Mouse (Mus musculus): ENCODE measurements around the gene Cnfn.

Cnfn gene

DNA sequence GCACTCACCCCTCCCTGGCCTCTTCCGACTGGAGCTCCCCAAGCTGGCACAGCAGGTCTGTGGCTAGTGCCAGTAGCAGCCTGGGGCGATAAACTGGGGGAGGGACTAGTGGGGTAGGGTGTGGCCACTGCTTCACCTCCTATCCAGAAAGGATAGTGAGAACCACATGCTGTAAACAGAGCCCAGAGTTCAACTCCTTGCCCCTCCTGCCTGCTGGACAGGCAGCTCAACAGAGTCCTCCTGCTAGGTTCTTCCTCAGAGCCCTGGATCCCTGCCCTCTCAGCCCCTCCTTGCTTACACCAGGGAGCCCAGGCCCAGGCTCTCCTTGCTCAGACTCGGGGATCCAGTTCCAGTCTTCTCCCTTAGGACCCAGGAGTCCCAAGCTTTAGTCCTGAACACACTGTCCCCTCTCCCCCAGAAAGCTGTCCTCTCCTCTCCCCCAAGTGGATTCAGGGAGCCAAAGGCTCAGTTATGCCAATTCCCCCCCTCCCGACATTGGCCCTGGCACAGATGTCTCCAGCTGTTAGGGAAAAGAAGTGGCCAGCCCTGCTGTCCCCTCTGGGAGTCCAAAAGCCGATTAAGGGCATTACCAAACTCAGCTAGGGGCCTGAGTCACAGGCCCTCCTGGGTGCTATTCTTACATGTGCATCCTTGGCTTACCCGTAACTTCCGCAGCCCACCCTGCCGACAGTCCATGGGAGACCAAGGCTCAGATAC, 20.7 kb upstream of the Cnfn start:
- DNase-seq = peak; percentile 85

DNA sequence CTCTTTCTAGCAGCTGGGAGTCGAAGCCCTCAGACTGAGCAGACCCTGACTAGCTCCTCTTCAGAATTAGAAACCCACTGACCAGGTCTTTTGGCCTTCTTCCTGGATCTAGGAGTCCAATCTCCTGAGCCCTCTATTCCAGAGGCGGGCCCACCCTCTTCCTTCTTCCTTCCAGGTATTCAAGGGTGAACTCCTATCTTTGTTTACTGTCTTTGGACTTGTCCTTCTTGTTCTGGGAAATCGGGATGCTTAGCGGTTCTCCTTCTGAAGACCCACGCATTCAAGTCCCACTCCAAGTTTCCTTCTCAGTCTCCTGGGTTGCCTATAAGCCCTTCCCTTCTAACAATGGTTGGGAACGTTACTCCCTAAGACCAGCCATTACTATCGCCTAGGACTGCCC, 19.4 kb upstream of the Cnfn start:
- DNase-seq = no peak

- no peak for DNase-seq
These were observed 18.4 kb upstream of the Cnfn start for GRCm38 (mm10) chr7:25387811-25388440.

- peak; percentile 93 for DNase-seq
These were observed 16.5 kb upstream of the Cnfn start for GRCm38 (mm10) chr7:25385850-25386555.

DNA sequence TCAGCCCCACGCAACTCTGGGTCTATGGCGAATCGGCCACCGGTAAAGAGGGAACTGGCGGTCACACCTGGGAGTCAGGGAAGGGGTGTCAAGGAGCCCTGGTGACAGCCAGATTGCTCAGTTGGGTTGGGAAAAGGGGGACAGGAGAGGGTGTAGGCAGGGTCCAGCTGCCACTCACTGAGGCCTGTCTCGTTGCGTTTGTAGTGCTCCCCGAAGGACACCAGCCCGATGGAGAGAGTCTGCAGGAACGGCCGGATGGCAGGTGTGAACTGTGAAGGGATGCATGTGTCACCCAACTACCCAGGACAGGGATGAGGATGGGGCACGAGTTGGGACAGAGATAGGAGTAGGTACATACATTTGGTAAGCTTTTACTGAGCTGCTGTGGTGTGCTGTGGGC, 15.7 kb upstream of the Cnfn start:
- no peak for DNase-seq

GRCm38 (mm10) chr7:25384818-25385217, 15.3 kb upstream of the Cnfn start:
- DNase-seq = no peak

DNA sequence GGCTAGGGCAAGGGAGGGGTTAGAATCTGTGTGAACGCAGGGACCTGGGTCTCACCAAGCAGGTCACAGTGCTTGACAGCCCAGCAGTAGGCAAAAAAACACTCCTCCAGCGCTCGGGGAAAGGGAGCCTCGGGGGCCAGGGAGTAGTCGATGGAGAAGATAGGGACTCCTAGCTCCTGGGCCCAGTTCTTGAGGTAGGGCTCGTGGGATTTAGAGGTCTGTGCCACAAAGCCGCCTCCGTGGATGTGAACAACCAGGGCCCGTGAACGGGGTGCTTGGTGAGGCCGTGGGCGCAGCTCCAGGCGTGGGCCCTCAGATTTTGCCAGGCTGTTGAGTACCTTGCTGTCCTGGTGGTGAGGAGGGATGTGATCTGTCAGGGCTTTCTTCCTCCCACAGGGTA, 14.8 kb upstream of the Cnfn start:
- DNase-seq = no peak

GRCm38 (mm10) chr7:25383891-25384290, 14.4 kb upstream of the Cnfn start:
- DNase-seq = no peak

DNA sequence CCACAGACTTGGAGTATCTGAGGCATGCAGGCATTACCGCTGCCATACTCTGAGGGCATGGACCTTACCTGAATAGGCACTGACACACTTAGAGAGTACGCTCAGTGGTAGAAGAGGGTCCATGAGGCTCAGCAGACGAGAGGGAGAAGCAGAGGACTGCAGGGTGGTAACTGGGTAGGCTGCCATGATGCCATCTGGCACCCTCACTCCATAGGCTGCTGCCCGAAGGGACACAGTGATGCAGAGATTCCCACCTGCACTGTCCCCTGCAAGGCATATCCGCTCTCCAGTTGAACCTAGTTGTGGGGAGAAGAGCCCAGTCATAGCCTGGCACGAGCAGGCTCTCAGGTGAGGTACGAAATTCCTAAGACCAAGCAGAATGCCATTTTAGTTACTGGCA, 13.9 kb upstream of the Cnfn start:
- no peak for DNase-seq

DNA sequence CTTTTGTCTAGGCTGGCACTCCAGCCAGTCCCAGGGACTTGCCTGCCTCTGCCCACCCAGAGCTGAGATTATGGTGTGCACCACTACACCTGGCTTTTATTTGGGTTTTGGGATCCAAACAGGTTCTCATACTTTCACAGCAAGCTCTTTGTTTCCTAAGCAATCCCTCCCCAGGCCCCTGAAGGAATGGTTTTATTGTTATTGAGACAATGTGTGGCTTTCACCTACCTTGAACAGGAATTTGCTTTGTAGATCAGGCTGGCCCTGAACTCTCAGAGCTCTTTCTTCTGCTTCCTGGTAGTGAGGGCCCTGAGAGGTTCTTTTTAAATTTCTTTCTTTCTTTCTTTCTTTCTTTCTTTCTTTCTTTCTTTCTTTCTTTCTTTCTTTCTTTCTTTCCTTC, 13.0 kb upstream of the Cnfn start:
- no peak for DNase-seq

GRCm38 (mm10) chr7:25381284-25381680, 11.8 kb upstream of the Cnfn start:
- no peak for DNase-seq

- DNase-seq = no peak
These were observed 11.1 kb upstream of the Cnfn start for GRCm38 (mm10) chr7:25380392-25381283.

DNA sequence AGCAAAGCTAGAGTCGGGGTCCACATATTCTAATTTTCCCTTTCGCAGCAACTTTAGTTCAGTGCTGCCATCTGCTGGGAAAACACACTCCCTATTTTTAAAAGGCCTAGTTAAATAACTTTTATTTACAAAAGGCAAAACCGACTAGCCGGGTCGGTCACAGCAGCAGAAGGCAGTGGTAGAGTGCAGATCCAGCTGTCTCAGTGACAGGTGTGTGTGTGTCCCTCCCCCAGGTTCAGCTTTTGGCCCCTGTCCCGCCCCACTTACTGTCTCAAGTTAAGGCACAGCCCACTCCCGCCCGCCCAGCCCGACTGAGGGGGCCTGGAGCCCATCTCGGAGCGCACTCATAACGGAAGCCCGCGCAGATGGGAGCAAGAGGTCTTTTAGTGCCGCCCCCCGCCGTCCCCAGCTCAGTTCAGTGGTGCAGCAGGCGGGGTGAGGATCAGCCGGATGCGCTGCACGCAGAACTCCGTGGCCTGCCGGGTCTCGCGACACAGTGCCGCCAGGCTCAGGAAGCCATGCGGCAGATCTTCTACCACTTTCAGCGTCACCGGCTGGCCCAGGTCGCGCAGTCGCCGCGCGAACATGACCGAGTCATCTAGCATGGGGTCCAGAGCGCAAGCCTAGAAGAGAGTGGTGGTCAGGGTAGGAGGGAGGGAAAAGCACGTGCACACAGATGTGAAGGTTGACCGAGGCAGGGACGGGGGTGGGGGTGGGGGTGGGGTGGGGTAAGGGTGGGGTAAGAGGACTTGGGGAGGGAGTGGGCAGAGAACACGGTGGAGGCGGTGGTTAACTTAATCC, 10.2 kb upstream of the Cnfn start:
- peak; percentile 39 for DNase-seq

DNA sequence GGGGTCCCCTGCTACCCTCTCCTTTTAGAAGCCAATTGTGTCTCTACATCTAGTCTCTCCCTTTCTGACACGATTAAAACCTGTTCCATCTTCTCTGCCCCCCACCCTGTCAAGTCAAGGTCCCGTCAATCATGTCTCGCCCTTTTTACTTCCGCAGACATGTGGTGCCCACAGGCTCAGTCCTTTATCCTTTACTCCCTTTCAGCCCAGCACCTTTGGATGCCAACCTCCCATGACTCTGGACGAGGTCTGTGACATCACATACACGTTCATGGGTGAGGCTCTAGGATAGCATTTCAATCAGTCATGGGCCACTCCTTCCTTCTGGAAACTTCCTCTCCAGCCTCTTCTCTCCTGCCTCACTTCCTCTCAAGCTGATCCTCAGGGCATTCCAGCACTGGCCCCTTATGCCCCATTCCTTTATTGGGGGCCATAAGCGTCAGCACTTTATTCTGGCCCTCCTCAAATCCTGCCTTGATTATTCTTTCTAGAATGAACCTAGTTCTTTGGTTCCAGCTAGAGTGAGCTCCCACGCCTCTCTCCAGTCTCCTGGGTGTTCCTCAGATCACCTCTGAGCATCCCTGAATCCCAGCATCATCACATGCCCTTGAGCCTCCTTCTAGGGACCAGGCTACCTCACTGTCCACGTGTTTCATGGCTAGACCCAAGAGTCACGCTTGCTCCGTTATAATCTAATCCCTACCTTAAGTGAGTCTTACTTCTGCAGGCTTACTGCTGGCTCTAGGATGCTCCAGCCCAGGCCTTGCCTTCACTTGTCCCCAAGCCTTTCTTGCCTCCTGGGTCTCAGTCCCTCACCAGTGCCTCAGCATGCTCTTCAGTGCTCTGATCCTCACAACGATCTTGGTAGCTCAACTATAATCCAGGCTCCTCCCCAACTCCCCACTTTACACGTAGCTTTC, 8.9 kb upstream of the Cnfn start:
- DNase-seq = no peak

DNA sequence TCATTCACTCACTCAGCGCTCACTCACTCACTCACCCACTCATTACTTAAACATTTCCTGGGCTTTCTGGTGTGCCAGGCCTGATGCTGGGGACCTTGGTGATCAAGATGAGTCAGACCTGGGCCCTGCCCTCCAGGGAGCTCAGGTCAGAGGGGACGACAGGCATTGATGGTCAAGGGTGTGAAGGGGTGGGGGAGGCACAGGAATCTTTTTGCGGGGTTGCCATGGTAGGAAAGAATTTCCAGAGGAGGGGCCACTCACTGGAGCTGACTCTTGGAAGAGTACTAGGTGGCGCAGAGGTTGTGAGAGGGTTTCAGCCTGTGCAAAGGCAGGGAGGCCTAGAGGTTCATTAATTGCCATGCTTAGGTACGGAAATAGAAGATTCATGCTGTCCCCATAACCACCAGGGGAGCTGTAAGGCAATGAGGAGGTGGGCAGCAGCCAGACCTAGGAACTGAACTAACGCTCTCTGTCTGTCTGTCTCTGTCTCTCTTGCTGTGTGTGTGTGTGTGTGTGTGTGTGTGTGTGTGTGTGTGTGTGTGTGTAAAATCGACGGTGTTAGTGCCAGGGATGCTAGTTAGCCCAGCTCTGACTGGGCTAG, 7.7 kb upstream of the Cnfn start:
- no peak for DNase-seq

- DNase-seq = peak; percentile 91
These were observed 7.0 kb upstream of the Cnfn start for GRCm38 (mm10) chr7:25376556-25376955.

DNA sequence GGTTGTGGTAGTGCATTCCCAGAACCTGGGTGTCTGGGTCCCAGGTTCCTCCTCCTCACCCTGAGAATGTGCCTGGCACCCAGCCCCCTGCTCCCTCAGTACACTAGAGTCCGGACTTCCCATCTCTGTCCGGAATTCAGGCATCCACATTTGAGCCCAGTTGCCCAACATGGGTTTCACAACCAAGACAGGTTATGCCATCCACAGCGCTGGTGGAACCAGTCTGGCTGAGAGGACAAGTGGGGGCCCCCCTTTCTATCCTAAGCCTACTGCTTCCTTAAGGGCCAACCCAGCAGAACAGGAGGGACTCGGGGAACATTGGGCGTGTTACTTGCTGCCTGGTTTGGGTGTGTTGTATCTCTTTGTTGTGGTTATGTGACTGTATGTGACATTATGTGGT, 2.9 kb upstream of the Cnfn start:
- DNase-seq = no peak

DNA sequence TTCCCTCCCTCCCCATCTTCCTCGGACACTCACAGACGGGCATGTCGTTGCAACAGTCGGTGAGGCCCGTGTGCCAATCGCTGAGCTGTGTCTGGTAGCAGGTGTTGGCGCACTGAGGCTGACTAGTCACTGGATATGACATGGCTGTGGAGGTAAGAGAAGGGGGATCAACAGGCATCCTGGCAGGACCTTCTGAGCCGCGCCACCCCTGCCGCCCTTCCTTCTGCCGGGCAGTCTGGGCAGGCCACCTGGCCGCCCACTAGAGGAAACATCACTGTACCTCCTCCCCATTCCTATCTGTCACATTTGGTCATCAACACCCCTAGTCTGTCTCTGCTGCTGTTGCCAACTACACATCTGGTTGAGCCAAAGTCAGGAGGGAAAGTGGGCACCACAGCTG, 1.2 kb downstream of the Cnfn start:
- no peak for DNase-seq

DNA sequence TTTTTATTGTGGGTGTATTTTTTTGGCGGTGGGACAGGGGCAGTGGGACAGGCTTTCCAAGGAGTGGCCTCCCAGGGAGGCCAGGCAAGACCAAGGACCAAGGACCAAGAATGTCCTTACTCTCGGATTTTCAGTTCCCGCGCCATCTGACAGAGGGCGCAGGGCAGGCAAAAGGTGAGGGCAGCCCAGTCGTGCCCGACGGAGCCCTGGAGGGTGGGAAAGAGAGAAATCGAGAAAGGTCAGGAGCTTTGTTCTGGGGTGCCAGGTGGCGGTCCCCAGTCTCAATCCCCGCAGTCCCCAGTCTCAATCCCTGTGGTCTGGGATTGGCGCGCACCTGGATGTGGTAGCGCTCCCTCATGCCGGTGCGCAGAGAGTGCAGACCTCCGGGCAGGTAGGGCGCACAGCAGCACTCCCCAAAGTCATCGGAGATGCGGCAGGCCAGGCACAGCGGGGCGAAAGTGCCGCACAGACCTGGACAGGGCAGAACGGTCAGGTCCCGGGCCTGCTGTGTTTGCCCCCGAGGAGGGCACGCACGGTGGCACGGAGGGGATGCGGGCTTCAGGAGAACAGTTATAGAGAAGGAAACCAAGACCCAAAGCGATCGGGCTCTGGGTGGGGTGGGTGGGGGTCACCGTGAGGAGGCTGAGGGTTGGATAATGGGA, 1.8 kb downstream of the Cnfn start:
- DNase-seq = peak; percentile 66

- DNase-seq = no peak
These were observed 3.4 kb downstream of the Cnfn start for GRCm38 (mm10) chr7:25365937-25366625.

Measured in kidney, adult 18-20 months (tissue).